Mouse (Mus musculus): ENCODE results near the gene Ccnb1.
"Not testable (repeated sequence)": the region's sequence is repeated elsewhere in the genome, so short reads cannot be mapped to it uniquely, and the experiment has no call there.

Gene Ccnb1

DNA sequence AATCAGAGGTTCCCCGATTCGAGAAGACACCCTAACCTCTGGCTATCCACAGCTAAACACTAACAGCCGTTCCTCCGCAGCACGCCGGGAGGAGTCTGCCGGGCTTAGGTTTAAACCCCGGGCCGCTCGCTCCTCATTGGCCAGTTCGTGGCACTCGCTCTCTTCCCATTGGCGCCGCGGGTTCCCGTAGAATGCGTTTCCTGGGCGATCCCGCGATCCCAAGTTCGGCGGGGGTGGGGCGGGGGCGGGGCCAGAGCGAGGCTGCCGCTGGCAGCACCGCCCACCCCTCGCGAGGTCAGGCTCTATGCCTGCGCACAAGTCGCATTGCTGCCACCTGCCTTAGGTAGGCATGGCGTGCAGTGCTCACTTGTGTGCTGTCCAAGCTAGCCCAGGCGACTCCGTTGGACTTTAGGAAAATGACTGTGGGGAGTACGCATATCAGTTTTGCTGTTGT lies at the start of gene Ccnb1:
Ccnb1 (minus strand) TSS at position 157 of the 454 bp plus-strand sequence.
- peak; percentile 90 to 95 for DNase-seq

DNA sequence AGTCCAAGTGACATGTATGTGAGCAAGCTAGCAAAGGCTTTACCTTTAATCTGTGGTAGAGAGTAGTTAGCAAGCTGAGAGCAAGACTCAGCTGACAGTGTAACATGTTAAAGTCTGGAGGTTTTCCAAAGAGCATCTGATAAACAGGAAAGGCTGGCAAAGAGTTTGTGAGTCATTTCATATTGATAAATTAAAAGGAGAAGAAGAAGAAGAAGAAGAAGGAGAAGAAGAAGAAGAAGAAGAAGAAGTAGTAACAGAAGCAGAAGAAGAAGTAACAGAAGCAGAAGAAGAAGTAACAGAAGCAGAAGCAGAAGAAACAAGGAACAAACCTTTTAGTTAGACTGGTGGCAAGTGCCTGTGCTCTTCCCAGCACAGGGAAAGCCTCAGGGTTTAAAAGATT lies 48.4 kb upstream of the Ccnb1 start:
- DNase-seq = no peak

DNA sequence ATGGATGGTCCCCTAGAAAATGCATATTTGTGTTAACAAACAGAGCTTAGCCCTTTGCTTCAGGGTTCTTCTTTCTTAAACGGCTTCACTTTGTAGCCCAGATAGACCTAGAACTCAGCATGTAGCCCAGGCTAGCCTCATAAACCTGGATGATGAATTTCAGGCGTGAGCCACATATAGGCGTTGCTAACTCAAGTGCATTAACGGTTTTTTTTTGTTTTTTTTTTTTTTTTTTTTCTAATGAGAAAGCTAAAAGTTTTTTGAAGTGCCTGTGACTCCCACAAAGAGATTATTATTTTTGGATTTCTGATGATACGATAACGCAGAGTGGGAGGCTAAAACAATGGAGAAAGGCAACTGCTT lies 47.3 kb upstream of the Ccnb1 start:
- DNase-seq = no peak

DNA sequence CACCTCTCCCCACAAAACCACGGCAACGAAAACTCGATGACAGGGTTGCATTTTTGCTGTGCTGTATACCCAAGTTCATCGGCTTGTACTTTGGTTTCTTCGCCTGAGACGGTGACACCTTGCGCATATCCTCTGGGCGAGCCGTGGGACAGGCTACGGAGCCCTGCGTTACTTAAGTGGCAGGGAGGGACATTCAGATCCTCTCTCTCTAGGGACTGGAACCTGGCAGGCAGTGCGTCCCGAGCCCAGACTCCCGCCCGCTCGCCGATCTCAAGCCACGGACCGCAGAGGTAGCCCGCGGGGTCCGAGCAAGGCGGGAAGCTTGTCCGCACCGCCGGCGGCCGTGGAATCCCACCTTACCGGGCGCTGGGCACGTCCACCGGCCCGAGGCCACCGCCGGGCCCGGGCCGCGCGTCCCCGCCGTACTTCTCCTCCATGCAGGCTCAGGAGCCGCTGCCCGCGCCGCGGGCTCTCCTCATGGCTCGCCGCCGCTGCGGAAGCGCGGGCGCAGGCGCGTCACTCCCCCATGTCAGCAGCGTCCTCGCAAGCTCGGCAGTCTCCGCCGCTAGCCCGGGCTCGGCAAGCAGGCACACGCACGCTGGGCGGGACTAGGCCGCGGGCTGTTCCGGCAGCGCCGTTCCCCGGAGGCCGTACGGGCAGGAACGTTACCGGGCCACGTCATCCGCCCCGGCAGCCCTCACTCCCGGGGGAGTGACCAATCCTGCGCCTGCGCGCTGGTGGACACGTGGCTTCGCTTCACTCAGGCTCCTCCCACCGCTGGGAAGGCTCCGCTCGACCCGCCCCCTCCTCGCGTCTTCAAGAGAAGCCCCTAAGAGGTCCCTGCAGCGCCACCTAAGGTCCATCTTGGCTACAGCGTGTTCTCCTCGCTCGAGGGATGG lies 46.6 kb upstream of the Ccnb1 start, which contains the start of gene Slc30a5:
Slc30a5 (minus strand) TSS at position 687 of the 899 bp plus-strand sequence.
- DNase-seq = peak; percentile 98 to 100

DNA sequence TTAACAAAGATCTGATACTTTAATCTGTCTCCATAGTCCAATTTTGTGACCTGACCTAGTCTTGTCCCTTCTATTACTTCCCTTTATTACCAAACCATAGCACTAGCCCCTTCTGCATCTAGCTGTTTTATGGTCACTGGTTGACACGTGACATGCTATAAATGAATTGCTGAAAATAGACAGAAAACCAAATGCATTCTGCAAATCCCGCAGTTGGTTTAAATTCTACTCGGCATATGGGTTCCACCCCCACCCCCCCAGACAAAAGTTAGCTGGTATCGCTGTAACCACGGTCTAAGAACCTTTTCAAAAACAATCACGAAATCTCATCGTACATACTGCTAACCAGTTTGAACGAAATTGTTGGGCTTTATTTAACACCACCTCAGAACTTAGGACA lies 45.8 kb upstream of the Ccnb1 start:
- no peak for DNase-seq

DNA sequence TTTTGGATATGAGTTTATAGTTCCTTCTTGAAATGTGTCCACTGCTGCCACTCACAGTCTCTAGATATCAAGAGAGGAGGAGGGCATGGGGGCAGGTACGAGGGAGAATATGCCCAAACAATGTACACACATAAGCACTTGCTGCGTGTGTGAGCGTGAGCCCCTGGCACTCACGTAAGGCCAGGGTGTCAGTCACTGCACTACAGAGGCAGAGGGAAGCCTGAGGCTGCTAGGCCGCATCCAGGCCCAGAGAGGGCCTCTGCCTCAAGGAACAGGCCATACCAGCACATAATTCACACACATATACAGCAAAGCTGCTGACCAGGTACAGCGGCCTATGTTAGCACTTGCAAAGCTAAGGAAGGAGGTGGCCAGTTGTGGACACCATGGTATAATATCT lies 44.8 kb upstream of the Ccnb1 start:
- no peak for DNase-seq

DNA sequence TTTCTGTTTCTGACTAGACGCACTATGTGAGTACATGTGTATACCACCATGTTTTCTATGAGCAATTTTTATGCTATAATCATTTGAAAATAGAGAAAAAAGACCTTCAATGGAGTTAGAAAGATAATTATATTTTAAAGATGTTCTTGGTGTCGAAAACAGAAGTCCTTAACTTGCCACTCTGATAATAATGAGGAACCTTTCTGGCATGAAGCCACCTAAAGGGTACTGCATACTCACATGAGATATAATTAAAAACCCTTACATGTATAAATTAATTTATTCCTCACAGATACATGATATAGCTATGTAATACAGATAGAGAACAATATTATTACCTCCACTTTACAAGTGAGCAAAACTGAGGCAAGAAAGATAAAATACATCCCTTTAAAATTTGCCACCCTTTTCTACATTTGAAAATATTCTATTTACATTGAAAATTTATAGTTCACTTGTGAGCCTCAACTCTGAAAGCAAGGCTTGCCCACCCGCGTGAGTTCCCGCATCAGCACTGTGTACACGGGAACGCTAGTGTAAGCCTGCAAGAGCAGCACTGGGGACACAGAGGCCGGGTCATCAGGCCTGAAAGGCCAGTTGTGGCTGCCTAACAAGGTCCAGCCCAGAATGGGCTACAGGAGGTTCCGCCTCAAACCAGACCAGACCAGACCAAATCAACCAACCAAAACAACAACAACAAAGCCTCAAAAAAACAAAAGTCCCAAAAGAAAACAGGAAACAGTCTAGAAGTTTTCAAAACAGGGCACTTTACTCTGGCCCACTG lies 39.4 kb upstream of the Ccnb1 start:
- no peak for DNase-seq

DNA sequence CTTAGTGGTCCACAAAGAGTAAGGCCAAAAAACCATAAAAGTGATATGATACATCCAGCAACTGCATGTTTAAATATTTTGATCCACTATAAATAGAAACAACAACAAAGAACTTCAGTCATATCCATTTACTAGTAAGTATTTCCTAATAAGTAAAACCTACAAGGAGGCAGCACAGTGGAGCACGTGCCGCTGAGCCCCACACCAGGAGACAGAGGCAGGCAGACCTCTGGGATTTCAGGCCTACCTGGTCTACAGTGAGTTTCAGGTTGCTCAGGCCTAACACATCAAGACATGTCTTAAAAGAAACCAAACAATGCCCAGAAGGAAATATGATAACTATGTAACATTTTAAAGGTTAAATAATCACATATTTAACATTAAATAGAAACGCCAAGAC lies 38.5 kb upstream of the Ccnb1 start:
- no peak for DNase-seq

DNA sequence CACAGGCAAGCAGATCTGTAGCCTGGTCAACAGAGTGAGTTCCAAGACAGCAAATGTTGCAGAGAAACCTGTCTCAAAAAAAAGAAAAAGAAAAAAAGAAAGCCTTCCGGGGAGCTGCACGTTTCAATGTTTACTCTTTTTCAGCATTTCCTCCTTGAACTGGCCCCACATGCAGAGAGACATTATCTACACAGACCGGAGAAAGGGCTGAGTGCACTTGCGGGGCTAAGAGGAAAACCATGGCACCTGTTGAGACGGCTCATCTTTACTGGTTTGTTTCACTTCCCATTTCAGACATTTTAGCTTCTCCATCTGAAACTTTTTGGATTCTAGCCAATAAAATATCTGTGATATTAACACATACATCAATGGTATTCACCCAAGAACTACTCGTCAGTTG lies 37.9 kb upstream of the Ccnb1 start:
- DNase-seq = no peak

DNA sequence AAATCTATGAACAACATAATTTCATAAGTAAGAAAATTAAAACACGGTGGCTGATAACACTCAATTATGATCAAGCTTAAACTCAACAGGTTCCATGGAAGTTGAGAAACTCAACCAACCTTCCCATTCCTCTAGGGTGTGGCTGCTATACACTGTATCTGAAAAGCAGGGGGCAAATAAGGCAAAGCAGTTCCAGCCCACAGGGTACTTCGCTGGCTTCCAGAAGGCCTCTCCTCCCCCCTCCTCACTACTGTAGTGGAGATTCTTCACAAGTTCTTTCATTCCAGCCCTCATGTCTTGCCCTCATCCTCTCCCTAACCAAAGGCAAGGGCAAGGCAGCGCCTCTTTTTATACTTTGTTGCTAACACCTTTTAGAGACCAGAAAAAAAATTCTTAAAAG lies 37.5 kb upstream of the Ccnb1 start:
- no peak for DNase-seq

DNA sequence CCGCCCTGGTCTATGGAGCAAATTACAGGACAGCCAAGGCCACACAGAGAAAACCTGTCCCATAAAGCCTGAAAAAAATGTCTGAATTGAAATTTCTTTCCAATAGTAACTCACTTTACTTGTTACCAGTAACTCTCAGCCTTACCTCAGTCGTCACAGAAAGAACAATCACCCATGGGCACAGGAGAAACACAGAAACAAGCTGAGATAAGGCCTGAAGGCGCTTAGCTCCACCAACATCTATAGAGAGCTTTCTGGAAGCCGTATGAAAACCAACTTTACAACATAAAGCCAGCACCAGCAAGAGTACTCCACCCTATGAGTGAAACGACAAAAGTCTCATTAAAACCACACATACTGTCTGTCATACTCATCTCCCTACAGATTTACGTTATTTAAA lies 28.1 kb upstream of the Ccnb1 start:
- DNase-seq = no peak

DNA sequence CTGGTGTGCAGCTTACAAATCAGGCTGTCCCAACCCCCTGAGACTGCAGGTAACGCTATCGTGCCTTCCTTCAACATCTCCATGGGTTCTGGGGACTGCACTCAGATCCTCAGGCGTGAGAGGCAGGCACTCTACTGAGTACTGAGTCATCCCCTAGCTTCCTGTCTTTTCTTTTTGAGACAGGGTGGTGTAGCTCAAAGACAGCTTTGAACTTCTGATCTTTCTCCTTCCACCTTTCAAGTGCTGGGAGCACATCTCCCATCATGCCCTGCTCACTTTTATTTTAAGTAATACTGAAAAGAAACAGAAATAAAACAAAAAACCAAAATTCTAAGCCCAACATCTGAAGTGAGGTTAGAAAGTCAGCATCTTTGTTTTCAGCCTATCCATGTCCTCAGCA lies 19.4 kb upstream of the Ccnb1 start:
- no peak for DNase-seq

DNA sequence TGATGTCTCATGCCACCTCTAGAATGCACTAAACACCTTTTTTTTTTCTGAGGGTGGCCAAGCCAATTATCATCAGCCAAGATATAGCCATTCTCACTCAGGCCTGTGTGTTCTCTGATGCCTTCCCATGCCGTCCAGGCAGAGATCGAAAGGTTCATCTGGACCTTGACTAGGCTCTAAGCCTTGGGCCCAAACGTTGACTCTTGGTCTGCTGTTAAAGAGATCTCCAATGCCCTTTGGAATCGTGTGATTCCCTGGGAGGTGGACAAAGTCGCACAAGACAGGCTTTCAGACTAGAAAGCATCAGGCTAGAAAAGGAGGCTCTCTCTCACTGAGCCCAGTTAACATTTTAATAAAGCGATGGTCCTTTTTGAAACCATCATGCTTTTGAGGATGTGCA lies 10.8 kb upstream of the Ccnb1 start:
- DNase-seq = no peak

DNA sequence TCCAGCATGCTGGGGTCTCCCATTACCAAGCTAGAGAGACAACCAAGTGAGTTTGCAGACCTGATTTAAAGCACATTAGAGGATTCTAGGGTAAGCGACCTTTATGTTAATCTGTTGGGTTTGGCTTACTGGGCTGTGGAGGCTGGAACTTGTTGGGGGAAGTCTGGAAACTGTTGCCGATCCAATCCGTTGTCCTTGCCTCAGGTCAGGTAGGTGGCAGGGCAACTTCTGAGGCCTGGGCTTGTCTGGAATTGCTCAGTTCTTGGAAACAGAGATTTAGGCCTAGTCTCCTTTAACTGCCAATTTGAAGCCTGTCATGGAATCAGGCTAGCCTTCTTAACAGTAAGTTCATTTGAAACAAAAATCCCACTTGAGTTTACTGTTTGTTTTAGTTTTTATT lies 2.7 kb upstream of the Ccnb1 start:
- no peak for DNase-seq

DNA sequence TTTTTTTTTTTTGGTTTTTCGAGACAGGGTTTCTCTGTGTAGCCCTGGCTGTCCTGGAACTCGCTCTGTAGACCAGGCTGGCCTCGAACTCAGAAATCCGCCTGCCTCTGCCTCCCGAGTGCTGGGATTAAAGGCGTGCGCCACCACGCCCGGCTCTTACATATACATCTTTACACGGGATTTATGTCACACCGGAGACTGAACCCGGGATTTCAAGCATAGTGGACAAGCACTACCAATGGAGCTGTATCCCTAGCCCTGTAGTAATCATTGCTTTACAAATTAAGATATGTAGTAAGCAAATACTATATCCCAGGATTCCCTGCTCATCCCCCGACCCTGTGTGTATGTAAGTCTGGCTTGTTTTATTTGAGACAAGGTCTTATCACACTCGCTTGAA lies 1.7 kb upstream of the Ccnb1 start:
- DNase-seq = not testable (repeated sequence)

DNA sequence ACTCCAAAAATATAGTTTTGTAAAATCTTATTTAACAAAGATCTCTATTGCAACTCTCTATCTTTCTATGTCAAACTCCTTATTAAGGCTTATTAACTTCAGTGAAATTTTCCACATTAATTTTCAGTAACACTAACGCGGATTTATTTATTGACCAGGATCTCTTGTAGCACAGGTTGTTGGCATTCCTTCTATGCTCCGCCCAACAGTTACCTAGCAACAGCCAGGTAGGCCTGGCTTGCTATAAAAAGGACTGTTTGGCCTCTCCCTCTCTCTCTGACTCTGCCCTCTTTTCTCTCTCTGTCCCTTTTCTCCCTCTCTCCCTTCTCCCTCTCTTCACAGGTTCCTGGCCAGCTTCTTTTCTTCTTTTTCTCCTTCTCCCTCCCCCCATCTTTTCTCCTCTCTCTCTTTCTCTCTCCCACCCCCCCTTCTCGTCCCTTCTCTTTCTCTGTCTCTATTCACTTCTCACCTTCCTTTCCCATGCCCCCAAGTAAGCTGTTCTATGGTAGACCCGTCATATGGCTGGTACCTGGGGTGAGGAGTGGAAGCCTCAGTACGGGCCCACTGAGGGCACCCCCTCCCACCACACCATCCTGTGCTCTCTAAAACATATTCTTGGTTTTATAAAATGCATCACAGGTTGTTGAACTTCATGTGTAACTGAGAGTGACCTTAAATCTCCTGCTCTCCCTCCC lies 1.1 kb upstream of the Ccnb1 start:
- no peak for DNase-seq

DNA sequence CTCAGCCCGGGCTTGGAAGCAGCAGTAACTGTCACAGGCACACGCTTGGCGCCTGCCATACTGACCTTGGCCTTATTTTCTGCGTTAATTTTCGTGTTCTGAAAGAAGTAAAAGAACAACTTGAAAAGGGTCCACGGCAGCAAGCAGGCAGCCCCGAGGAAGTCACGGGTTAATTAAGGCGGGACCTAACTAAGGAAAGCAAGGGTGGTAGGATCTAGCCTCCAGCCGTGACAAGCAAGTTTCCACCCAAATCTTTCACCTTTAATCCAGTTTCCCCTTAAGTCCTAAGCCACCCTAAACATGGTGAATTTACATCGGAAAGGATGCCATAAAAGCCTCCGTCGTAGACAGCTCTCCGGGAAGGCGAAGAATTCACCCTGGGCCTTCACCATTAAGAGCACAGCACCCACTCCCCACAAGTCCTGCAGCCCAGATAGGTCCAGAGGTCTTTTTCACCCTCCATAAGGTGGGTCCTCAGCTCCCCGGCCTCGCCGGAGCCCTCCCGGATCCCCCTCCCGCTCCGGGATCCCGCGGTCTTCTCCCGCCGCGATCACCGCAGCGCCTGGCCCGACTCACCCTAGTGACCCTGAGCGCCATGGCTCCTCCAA lies 460 bp downstream of the Ccnb1 start:
- no peak for DNase-seq

DNA sequence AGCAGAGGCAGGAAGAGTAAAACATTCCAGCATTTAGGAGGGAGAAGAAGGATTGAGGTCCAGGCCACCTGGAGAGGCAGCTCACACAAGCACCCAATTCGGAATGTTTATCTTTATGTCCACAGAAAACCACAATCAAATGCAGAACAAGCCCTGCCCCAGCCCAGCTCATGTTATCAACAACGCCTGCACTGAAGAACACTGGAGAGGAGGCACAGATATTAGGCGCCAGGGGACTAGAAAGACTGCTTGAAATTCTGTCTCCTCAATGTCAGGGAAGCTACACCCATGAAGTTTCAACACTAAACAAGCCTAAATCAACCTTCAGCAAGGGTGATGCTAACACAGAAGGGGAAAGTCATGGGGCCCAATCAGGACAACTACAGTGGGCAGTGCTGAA lies 8.9 kb downstream of the Ccnb1 start:
- no peak for DNase-seq

DNA sequence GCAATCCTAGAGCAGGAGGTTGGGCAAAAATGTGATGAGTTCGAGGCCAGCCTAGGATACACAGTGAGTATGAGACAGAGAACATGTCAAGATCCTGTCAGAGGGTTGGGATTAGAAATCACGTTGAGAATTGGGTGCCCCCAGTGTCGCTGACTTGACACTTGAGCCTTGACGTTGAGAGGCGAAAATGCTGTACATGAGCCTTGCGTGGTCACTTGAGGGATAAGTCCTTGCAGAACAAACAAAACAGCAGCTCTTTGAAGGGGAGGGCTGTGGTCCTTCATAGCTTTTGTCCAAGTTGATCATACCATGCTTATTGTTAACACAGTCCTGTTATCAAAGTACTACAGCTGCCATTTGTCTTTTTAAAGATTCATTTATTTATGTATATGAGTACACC lies 9.7 kb downstream of the Ccnb1 start:
- DNase-seq = no peak

DNA sequence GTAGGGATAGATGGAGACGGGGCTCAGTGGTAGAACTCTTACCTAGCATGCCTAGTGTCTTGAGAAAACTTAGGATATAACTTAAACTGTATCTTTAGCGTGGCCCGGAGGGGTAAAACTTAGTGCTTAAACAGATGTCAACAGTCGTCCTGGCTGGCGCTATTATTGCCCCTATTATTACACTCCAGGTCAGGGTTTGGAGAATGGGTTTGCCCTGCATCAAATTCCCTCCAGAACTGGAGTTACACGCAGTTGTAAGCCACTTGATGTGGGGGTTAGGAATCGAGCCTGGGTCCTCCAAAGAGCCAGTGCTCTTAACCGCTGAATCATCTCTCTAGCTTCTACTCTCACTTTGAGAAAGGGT lies 10.3 kb downstream of the Ccnb1 start:
- DNase-seq = no peak

DNA sequence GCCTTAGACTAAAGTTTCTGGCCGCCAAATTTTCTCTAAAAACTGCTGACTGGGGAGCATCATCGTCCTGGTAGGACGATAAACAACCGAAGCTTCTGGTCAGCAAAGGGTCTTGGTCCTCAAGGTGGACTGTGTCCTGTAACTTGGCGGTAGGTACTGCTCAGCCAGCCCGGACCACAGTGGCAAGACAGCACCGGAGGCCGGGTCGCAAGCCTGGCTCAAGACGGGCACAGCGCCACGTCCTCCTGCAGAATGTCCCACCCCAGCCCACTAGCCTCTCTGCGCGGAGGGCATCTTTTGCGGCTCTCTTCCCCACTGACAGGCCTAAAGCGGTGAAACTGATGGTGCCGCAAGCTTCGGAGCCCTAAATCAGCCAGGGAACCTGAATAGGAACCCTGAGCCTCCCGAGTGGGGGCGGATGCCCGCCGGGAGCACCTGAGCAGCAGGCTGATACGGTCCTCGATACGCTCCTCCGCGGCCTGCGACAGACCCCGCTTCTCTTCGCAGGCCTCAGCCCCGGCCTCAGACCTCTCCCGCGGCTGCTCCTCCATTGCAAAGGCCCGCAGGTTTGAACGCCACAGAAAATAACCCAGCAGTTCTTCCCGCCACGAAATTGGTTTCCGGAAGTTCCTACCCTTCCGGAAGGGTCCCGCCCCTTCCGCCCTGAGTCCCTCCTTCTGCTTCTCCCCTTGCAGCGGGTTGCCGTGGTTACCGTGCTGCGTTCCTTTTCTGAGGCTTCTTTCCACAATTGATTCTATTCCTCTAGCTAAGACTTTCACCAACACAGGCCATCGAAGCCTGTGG lies 10.9 kb downstream of the Ccnb1 start, which contains the start of gene Cenph:
Cenph (minus strand) TSS at position 648 of the 804 bp plus-strand sequence.
- DNase-seq = peak; percentile 65 to 83

DNA sequence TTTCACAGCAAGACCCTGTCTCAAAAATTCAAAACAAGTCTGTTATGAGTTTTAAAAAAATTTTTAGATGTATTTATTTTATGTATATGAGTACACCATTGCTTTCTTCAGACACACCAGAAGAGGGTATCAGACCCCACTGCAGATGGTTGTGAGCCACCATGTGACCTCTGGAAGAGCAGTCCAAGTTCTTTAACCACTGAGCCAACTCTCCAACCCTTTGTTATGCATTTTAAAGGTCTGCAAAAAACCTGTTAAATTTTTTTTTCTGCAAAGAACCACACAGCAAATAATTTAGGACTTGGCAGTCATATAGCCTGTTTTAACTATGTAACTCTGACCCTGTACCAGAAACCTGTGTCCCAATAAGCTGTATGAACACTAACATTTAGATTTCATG lies 11.7 kb downstream of the Ccnb1 start:
- no peak for DNase-seq

All from cerebellum, postnatal 25 days (tissue).